Mouse (Mus musculus): ENCODE measurements around the gene Cypt15. TPM values are rescaled to one million over a fixed set of nuclear protein-coding genes. Genes with fewer than 3 reads are reported as not detected.

Cypt15 gene
- not detected for polyA plus RNA-seq (2014; fragmentation: Illumina TruSeq; extraction: RNeasy Lipid Tissue Mini Kit (QIAGEN cat#74804); ENCODE audit: low replicate concordance)

GRCm38 (mm10) chrX:39345967-39346366 lies at the start of gene Cypt15:
TSS of gene Cypt15 (plus strand) at chrX:39346267.

